Mouse (Mus musculus) hindbrain, embryonic 13.5 days (tissue): Measurements from ENCODE around the gene Cdc42se2. TPM values are rescaled to one million over a fixed set of nuclear protein-coding genes. Genes with fewer than 3 reads are reported as not detected.

Experiments used
- ATAC-seq: fragments of 200-750 bp; cut with Nextera tagmentation; 2 replicates; pipeline ENCODE4 v1.8.0; 2017; ENCODE audit warnings: moderate TSS enrichment; ENCODE audit not compliant: low FRiP score
- H3K27ac ChIP-seq: fragments of 300-500 bp; sonication (generic); 2 replicates; pipeline ENCODE4 v1.5.1; 2015; ENCODE audit warnings: inconsistent platforms, mild to moderate bottlenecking, moderate library complexity
- H3K27me3 ChIP-seq: fragments of 300-500 bp; sonication (generic); 2 replicates; pipeline ENCODE4 v1.6.1; 2015; ENCODE audit warnings: mild to moderate bottlenecking, inconsistent platforms
- H3K36me3 ChIP-seq: fragments of 300-500 bp; sonication (generic); 2 replicates; pipeline ENCODE4 v1.6.1; 2015; ENCODE audit warnings: mild to moderate bottlenecking, inconsistent platforms
- H3K4me1 ChIP-seq: fragments of 300-500 bp; sonication (generic); replicated peaks from 2 replicates; pipeline ENCODE4 v1.6.1; 2015; ENCODE audit warnings: inconsistent platforms
- H3K4me2 ChIP-seq: fragments of 300-500 bp; sonication (generic); 2 replicates; pipeline ENCODE4 v1.6.1; 2015; ENCODE audit warnings: inconsistent platforms, mild to moderate bottlenecking, moderate library complexity
- H3K4me3 ChIP-seq: fragments of 300-500 bp; sonication (generic); 2 replicates; pipeline ENCODE4 v1.5.1; 2015; ENCODE audit warnings: mild to moderate bottlenecking, inconsistent platforms
- H3K9ac ChIP-seq: fragments of 300-500 bp; sonication (generic); 2 replicates; pipeline ENCODE4 v1.6.1; 2015; ENCODE audit warnings: mild to moderate bottlenecking, inconsistent platforms
- H3K9me3 ChIP-seq: fragments of 300-500 bp; sonication (generic); 2 replicates; pipeline ENCODE4 v1.6.1; 2016; ENCODE audit warnings: inconsistent platforms
- WGBS: fragments of 180-500 bp; shearing (Covaris S2); methylation state at CpG from one replicate; pipeline ENCODE4 v1.1.7; 2015; 5-methylcytosine and 5-hydroxymethylcytosine counted together
- polyA plus RNA-seq: library from polyadenylated mRNA; unstranded; fragments of >200 nt; fragmentation: Nextera tagmentation; extraction: Ambion mirVana; gene quantifications from 2 replicates; pipeline ENCODE4 v1.2.1, GENCODE M21; 2015

Cdc42se2 gene
- polyA plus RNA-seq, 1 experiment from 2014 or later = 162 TPM

DNA sequence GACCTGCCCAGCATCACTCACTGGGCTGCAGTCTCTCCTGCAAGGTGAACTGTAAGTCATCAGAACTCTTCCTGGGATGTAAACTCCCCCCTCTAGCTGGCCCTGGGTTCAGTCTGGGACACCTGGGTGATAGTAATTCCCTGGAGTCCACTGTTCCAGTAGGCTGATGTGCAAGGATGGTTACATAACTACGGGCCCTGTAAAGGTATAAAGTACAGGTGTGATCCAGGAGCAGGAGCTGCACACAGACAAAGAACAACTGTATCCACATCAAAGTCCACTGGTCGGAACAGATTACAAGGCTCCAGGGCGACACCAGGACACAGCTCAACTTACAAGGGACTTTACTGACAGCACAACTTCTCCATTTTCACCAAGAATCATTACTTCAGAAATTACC is 23.6 kb upstream of the Cdc42se2 start:
- no peaks in the 10 kb centered on the region for H3K27me3 ChIP-seq
- no peak overlapping the region for H3K4me3 ChIP-seq
- H3K4me1 ChIP-seq = peaks cover 18% of the 10 kb centered on the region
- 80% methylated on average over 3 of the region's 3 CpGs for WGBS
- no peak overlapping the region for H3K4me2 ChIP-seq
- H3K36me3 ChIP-seq = no peaks in the 10 kb centered on the region
- no peaks in the 10 kb centered on the region for H3K9me3 ChIP-seq
- no peak overlapping the region for H3K9ac ChIP-seq
- ATAC-seq = no peak
- no peak overlapping the region for H3K27ac ChIP-seq

DNA sequence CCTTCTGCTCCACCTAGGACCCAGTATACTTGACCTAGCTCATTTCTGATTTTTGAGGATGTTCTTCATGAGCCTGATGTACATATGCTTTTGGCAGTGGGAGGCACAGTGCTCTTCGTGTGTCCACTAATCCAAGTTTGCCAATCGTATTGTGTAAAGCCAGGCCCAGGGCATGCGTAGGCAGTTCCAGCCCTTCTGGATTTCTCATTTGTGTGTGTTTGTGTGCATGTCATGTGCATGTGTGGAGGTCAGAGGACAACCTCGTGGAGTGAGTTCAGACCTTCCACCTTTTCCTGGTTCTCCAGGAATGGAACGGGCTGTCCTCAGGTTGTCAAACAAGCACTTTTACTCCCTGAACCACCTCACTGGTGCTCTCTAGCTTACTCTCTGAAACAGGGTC is 22.1 kb upstream of the Cdc42se2 start:
- peaks cover 18% of the 10 kb centered on the region for H3K4me1 ChIP-seq
- H3K4me2 ChIP-seq = no peak overlapping the region
- H3K9ac ChIP-seq = no peak overlapping the region
- no peak overlapping the region for H3K4me3 ChIP-seq
- H3K36me3 ChIP-seq = no peaks in the 10 kb centered on the region
- no peak for ATAC-seq
- H3K27me3 ChIP-seq = no peaks in the 10 kb centered on the region
- 93% methylated on average over 5 of the region's 5 CpGs for WGBS
- no peaks in the 10 kb centered on the region for H3K9me3 ChIP-seq
- no peak overlapping the region for H3K27ac ChIP-seq

DNA sequence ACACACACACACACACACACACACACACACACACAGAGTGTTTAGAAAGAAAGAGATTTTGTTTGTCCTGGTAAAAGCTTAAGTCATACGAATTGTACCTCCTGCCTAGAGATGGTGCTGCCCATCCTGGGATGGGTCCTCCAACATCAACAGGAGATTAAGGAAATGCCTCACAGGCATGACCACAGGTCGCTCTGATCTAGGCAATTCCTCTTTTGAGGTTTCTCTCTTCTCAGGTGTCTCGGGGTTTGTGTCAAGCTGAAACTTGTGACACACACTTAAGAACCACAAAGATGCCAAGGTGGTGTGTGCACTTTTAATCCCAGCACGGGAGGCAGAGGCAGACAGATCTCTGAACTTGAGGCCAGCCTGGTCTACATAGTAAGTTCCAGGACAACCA is 20.7 kb upstream of the Cdc42se2 start:
- 82% methylated on average over 4 of the region's 4 CpGs for WGBS
- H3K4me1 ChIP-seq = peaks cover 14% of the 10 kb centered on the region
- ATAC-seq = no peak
- no peak overlapping the region for H3K4me3 ChIP-seq
- no peak overlapping the region for H3K27ac ChIP-seq
- no peaks in the 10 kb centered on the region for H3K9me3 ChIP-seq
- no peak overlapping the region for H3K9ac ChIP-seq
- H3K36me3 ChIP-seq = no peaks in the 10 kb centered on the region
- H3K4me2 ChIP-seq = no peak overlapping the region
- no peaks in the 10 kb centered on the region for H3K27me3 ChIP-seq

DNA sequence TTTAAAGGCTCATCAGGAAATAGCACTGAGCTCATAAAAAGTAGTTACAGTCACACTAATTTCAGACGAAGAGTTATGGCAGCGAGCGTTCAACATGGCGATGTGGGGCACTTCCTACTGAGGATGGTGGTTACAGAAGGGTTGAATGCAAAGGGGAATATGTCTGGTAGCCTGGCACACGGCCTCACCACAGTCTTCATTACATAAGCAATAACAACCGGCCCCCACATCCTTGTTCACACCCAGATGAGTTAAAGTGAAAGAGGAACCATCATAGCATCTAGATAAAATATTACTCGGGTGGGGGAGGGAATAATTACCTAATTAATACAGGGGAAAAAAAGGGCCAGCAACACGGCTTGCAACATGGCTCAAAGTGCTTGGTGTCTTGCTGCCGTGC is 20.2 kb upstream of the Cdc42se2 start:
- WGBS = 90% methylated on average over 9 of the region's 9 CpGs
- Histone ChIP-seq H3K27ac (no peak overlapping the region), H3K27me3 (no peaks in the 10 kb centered on the region), H3K4me2 (no peak overlapping the region), H3K4me1 (peaks cover 9% of the 10 kb centered on the region), H3K36me3 (no peaks in the 10 kb centered on the region), H3K9me3 (no peaks in the 10 kb centered on the region), H3K4me3 (no peak overlapping the region), H3K9ac (no peak overlapping the region)
- no peak for ATAC-seq

DNA sequence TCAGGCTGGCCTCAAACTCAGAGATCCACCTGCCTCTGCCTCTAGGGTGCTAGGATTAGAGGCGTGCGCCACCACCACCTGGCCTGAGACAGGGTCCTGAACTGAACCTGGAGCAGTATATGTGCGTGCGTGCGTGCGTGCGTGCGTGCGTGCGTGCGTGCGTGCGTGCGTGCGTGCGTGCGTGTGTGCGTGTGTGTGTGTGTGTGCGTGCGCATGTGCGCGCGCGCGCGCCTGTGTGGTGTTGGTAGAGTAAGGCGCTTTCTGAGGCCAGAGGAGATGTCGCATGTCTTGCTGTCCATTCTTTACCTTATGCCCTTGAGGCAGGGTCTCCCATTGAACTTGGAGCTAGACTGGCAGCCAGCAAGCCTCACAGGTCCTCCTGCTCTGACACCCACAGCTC is 19.4 kb upstream of the Cdc42se2 start:
- no peak overlapping the region for H3K4me2 ChIP-seq
- H3K4me1 ChIP-seq = 0 out of 2 replicates have a peak, but pooled peaks cover 1% of the 10 kb centered on the region
- ATAC-seq = no peak
- H3K9me3 ChIP-seq = no peaks in the 10 kb centered on the region
- no peaks in the 10 kb centered on the region for H3K36me3 ChIP-seq
- WGBS = 93% methylated on average over 28 of the region's 28 CpGs
- no peak overlapping the region for H3K4me3 ChIP-seq
- no peak overlapping the region for H3K27ac ChIP-seq
- H3K27me3 ChIP-seq = no peaks in the 10 kb centered on the region
- H3K9ac ChIP-seq = no peak overlapping the region

DNA sequence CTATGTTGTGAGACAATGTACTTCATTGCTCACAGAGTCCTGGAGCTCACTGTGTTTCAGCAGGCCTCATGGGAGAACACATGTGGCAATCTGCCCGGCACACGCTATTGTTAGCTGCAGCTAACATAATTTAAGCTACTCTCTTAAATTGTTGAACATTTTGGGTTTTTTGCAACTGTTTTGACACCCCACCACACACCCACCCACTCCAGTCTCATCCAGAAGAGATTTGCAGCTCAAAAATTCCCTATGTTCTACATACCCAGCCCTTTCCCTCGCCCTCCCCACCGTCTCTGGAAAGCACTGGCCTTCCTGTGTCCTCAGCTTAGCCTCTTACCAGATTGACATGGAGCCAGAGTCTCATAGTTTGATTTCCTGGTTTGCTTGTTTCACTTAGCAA is 17.7 kb upstream of the Cdc42se2 start:
- no peak for ATAC-seq
- Histone ChIP-seq H3K4me2 (no peak overlapping the region), H3K27me3 (no peaks in the 10 kb centered on the region), H3K4me3 (no peak overlapping the region), H3K9ac (no peak overlapping the region), H3K4me1 (no peaks in the 10 kb centered on the region), H3K36me3 (no peaks in the 10 kb centered on the region), H3K9me3 (no peaks in the 10 kb centered on the region), H3K27ac (no peak overlapping the region)
- 86% methylated on average over 4 of the region's 4 CpGs for WGBS

DNA sequence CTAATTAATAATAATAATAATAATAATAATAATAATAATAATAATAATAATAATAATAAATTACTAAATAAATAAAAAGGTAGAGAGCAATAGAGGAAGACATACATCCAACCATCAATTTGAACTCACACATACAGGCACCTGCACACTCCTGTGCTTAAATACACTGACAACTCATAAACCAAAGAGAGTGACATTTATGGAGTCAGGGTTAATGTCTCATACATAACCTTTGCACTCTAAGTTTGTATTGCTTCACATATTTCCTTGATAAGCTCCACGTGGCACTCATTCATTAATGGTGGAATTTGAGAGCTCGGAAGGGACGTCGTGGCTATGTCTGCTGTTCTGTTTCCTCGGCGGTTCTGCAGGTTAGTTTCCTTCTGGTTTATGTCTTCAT is 15.1 kb upstream of the Cdc42se2 start:
- Histone ChIP-seq H3K9me3 (no peaks in the 10 kb centered on the region), H3K27me3 (no peaks in the 10 kb centered on the region), H3K4me3 (no peak overlapping the region), H3K27ac (no peak overlapping the region), H3K36me3 (no peaks in the 10 kb centered on the region), H3K9ac (no peak overlapping the region), H3K4me1 (no peaks in the 10 kb centered on the region), H3K4me2 (no peak overlapping the region)
- no peak for ATAC-seq
- 86% methylated on average over 6 of the region's 6 CpGs for WGBS

DNA sequence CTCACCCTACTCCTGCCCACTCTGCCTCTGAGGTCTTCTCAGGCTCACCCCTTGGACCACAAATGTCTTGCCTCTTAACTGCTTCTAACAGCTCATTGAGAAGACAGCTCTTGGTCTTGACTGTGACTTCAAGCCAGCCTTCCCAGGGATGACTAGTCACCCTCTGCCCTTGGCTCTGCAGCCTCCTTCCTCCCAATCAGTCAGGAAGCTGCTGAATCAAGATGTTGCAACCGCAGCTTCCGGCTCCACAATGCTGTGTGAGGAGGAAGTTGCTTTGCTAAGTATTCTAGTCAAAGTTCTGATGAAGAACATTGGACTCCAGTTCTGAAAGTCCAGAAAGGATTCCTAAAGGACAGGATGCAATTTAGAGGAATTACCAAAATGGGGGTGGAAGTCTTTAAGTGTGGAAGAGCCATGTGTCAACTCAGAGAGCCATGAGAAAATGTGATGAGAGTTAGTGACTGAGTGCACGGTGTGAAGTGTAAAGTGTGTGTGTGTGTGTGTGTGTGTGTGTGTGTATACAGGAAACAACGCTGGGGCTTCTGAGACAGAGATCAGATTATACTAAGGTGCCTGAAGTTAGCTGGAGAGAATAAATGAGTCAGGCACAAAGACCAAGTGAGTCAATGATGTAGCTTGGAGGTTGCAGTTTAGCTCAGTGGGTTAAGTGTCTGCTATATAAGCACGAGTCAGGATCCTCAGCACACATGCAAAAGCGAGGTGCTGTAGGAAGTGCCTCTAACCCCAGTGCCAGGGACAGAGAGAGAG is 14.5 kb upstream of the Cdc42se2 start:
- H3K4me3 ChIP-seq = no peak overlapping the region
- no peaks in the 10 kb centered on the region for H3K4me1 ChIP-seq
- no peak overlapping the region for H3K4me2 ChIP-seq
- WGBS = 80% methylated on average over 6 of the region's 6 CpGs
- no peak overlapping the region for H3K27ac ChIP-seq
- no peaks in the 10 kb centered on the region for H3K27me3 ChIP-seq
- H3K9ac ChIP-seq = no peak overlapping the region
- no peak for ATAC-seq
- H3K36me3 ChIP-seq = no peaks in the 10 kb centered on the region
- H3K9me3 ChIP-seq = no peaks in the 10 kb centered on the region

DNA sequence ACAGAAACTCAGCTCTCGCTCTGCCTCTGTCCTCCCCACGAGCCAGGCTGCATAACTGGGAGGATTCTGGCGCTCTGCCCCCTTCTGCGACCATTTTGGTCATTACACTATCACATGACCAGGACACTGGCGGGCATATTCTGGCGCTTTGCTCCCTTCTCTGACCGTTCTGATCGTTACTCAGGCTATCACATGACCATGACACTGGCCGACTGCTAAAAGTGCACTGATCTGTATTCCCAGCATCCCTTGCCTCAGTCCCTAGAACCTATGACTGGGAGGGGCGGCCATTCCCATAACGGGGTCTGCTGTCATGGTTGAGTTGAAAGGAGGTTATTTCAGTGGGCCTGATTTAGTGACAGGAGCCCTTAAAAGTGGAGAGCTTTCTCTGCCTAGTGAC is 9.1 kb upstream of the Cdc42se2 start:
- H3K9me3 ChIP-seq = no peaks in the 10 kb centered on the region
- H3K27ac ChIP-seq = no peak overlapping the region
- H3K36me3 ChIP-seq = no peaks in the 10 kb centered on the region
- no peaks in the 10 kb centered on the region for H3K4me1 ChIP-seq
- H3K27me3 ChIP-seq = no peaks in the 10 kb centered on the region
- H3K4me2 ChIP-seq = no peak overlapping the region
- ATAC-seq = no peak
- WGBS = 84% methylated on average over 11 of the region's 11 CpGs
- no peak overlapping the region for H3K4me3 ChIP-seq
- no peak overlapping the region for H3K9ac ChIP-seq

DNA sequence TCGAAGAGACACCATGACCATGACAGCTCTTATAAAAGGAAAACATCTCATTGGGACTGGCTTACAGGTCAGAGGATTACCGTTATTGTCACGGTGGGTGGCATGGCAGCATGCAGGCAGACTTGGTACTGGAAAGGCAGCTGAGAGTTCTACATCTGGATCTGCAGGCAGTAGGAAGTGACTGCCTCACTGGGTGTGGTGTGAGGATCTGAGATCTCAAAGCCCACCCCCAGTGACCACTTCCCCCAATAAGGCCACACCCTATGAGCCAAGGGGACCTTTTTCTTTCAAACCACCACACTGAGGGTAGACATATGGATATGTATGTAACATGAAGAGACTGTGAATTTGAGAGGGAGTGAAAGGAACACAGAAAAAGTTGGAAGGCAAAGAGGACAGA is 7.2 kb upstream of the Cdc42se2 start:
- WGBS = 92% methylated on average over 3 of the region's 3 CpGs
- no peaks in the 10 kb centered on the region for H3K36me3 ChIP-seq
- no peaks in the 10 kb centered on the region for H3K9me3 ChIP-seq
- no peaks in the 10 kb centered on the region for H3K4me1 ChIP-seq
- H3K4me3 ChIP-seq = no peak overlapping the region
- no peak overlapping the region for H3K4me2 ChIP-seq
- H3K27ac ChIP-seq = no peak overlapping the region
- no peak for ATAC-seq
- H3K9ac ChIP-seq = no peak overlapping the region
- H3K27me3 ChIP-seq = no peaks in the 10 kb centered on the region

DNA sequence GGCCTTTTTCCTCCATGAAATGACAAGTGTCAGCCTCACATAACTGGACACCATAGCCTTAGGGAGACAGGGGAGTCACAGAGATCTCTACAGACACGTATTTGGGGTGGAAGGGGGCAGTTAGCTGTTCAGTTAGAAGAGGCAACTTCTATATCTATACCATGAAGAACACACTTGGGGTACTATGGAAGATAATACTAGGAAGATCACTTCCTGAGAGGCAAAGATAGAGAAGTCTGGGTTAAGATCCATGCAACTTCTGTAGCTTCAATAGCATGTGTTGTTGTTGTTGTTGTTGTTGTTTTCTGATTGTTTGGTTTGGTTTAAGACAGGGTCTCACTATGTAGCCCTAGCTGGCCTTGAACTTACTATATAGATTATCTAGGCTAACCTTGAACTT is 5.7 kb upstream of the Cdc42se2 start:
- Histone ChIP-seq H3K36me3 (no peaks in the 10 kb centered on the region), H3K27ac (no peak overlapping the region), H3K27me3 (no peaks in the 10 kb centered on the region), H3K9me3 (no peaks in the 10 kb centered on the region), H3K4me2 (no peak overlapping the region), H3K4me1 (no peaks in the 10 kb centered on the region), H3K4me3 (no peak overlapping the region), H3K9ac (no peak overlapping the region)
- 80% methylated on average over 1 of the region's 1 CpGs for WGBS
- ATAC-seq = no peak

DNA sequence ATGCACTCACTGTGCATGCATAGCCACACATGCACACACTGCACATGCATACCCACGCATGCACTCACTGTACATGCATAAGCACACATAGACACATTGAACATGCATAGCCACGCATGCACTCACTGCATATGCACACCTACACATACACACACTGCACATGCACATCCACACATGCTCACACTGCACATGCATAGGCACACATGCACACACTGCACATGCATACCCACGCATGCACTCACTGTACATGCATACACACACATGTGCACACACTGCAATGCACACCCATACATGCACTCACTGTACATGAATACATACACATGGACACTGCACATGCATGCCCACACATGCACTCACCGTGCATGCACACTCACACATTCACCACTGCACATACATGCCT is 4.0 kb upstream of the Cdc42se2 start:
- no peaks in the 10 kb centered on the region for H3K36me3 ChIP-seq
- WGBS = 94% methylated on average over 4 of the region's 4 CpGs
- no peak overlapping the region for H3K4me3 ChIP-seq
- no peaks in the 10 kb centered on the region for H3K27me3 ChIP-seq
- no peak overlapping the region for H3K4me2 ChIP-seq
- no peak overlapping the region for H3K9ac ChIP-seq
- no peaks in the 10 kb centered on the region for H3K9me3 ChIP-seq
- H3K27ac ChIP-seq = no peak overlapping the region
- H3K4me1 ChIP-seq = peaks cover under 1% of the 10 kb centered on the region
- ATAC-seq = no peak

DNA sequence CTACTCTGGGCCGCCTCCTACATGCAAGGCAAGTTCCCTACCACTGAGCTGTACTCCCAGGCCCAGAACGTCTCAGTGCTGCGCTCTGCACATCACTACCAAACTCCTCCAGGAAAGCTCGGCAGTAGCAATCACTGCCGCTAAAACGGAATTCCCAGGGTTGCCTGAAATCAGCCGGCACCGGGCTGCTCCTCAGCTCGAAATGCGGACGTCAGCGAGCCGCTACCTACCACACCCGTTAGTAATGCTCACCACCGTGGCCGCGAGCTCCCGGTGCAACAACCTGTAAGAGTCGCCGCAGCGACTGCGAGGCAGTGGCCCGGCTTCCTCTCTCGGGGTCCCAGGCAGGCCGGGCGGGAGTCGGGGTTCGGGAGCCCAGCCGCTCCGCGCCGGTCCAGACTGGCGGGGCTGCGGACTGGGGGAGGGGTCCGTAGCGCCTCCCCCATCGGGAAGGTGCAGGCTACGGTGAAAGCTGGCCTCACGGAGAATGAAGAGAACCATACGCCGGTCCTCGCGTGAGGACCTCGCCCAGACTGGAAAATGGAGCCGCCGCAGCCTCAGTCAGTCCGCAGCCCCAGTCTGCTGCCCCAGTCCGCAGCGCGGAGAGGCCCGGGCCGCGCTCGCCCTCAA is 502 bp downstream of the Cdc42se2 start:
- Histone ChIP-seq H3K4me3 (peak overlapping the region; percentile 94), H3K36me3 (no peaks in the 10 kb centered on the region), H3K27ac (peak overlapping the region; percentile 99), H3K4me2 (peak overlapping the region; percentile 70), H3K4me1 (peaks cover 27% of the 10 kb centered on the region), H3K9me3 (no peaks in the 10 kb centered on the region), H3K27me3 (no peaks in the 10 kb centered on the region), H3K9ac (peak overlapping the region; percentile 92)
- peak; percentile 88 for ATAC-seq
- under 1% methylated on average over 54 of the region's 54 CpGs for WGBS
